Mouse (Mus musculus) urinary bladder, adult 2 months (tissue): ENCODE data around the gene Gcnt7. TPM values are rescaled to one million over a fixed set of nuclear protein-coding genes. Genes with fewer than 3 reads are reported as not detected.

Source experiments
- DNase-seq: peaks from one replicate; pipeline ENCODE4 v3.0.0; 2022; ENCODE audit warnings: low spot score
- polyA plus RNA-seq: library from polyadenylated mRNA; depleted of rRNA; stranded (reverse); fragments of >200 nt; gene quantifications from 2 replicates; pipeline ENCODE4 v1.2.3, GENCODE M21; 2012; rRNA removed

Gcnt7 gene
- polyA plus RNA-seq, 1 experiment, result not detected

DNA sequence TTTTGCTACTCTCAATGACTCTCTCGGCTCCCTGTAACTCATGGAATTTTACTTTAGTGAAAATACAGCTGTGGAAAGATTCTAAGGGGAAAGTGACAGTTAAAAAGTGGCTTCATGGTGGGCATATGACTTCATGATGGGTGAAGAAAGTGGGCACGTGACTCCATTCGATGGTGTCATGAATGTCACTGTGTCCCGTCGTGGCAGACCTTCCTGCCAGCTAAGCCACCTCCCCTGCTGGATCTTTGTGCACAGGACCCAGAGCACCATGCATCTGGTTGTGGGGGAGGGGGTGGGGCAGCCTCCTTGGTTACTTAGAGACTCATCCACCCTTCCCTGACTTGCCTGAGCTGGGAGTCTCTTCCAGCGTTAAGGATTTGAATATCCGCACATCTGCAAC, 54.2 kb downstream of the Gcnt7 start:
- DNase-seq, result no peak

DNA sequence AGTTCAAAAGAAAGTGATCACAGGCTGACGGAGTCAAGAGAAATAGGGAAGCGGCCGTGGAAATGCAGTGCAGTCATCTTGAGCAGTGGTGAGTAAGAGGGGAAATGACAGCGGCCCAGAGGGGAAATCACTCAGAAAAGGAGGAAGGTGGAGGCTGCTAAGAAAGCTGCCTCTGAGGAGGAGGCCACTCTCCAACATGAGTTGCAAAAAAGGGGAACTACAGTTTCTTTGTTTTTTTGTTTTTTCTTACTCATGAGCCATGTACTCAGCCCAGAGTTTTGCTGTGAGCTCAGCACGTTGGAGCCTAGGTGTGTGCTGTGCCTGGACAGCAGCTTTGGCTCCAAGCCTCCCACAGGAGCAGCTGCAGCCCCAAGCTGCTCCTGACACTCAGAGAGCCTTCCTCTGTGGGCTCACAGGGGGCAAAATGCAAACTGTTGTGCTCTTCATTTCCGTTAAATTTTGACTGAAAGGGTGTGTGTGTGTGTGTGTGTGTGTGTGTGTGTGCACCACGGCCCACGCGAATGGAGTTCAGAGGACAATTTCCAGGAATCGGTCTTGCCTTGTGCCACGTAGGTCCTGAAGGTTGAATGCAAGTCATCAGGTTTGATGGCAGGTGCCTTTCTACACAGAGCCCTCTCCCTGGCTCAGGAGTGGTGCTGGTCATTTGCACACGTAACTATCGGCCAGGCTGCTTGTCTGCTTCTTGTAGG, 57.1 kb downstream of the Gcnt7 start:
- DNase-seq, result no peak

Other genes starting within 250 kb of the Gcnt7 start
- gene Mc3r, start 210.1 kb downstream of the Gcnt7 start, polyA plus RNA-seq, result not detected in 2 replicates
- 20.6 and 22.6 TPM in 2 replicates for gene Fam210b, start 113.0 kb downstream of the Gcnt7 start, polyA plus RNA-seq
- gene Aurka, start 88.1 kb downstream of the Gcnt7 start, polyA plus RNA-seq, result 3.0 and 3.1 TPM in 2 replicates
- gene Cstf1, start 87.9 kb downstream of the Gcnt7 start, polyA plus RNA-seq, result 27.0 and 28.1 TPM in 2 replicates
- 0.88 and 1.3 TPM in 2 replicates for gene Cass4, start 64.8 kb downstream of the Gcnt7 start, polyA plus RNA-seq
- 72.6 and 72.7 TPM in 2 replicates for gene Rtf2, start 18.0 kb downstream of the Gcnt7 start, polyA plus RNA-seq
- 0.26 and 0.59 TPM in 2 replicates for gene Fam209, start 13.9 kb upstream of the Gcnt7 start, polyA plus RNA-seq
- 4.9 and 5.5 TPM in 2 replicates for gene Tfap2c, start 91.0 kb upstream of the Gcnt7 start, polyA plus RNA-seq